Mouse (Mus musculus): ENCODE measurements around the gene Limch1. TPM values are rescaled to one million over a fixed set of nuclear protein-coding genes. Genes with fewer than 3 reads are reported as not detected.

The Limch1 gene
- polyA plus RNA-seq, 2 experiments = 44.4 to 85.3 TPM

DNA sequence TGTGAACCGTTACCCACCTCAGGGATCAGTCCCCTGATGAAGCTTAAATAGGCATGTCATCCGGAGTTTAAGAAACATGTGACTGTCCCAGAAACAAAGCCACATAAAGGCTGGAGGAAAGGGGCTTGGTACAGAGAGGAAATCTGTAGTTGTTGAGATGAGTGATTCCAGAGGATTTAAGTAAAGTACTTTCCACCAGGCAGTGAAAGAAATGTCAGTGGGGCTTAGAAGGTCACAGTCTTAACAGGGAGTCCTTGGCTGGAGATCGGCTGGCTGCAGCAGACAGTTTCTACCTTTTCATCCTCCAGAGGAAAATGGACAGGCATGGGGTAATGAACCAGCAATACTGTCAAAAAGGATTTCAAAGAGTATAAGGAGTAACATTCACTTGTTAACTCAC is 27.2 kb upstream of the Limch1 start:
- Histone ChIP-seq H3K9me3 (ENCODE audit: control insufficient read depth, low read length) (no peaks in the 10 kb centered on the region), H3K9ac (ENCODE audit: low read depth, low read length, severe bottlenecking) (no peak overlapping the region), H3K27ac (replicated peaks; ENCODE audit: low read depth, low read length) (no peak overlapping the region), H3K36me3 (ENCODE audit: control insufficient read depth, insufficient read depth, low read length) (no peaks in the 10 kb centered on the region), H3K4me1 (ENCODE audit: control insufficient read depth, insufficient read depth, low read length) (peaks cover 8% of the 10 kb centered on the region), H3K4me2 (replicated peaks; ENCODE audit: low read depth, low read length, severe bottlenecking) (no peak overlapping the region), H3K4me3 (replicated peaks; ENCODE audit: low read length) (no peak overlapping the region), H3K27me3 (ENCODE audit: control insufficient read depth, insufficient read depth, low read length) (no peaks in the 10 kb centered on the region)
- DNase-seq (ENCODE audit: low spot score) (no peak), ATAC-seq (ENCODE audit: low FRiP score, low read depth) (no peak)
- WGBS = 52% methylated on average over 3 of the region's 3 CpGs
- TF ChIP-seq POLR2A (IDR thresholded peaks at IDR 0.05; ENCODE audit: borderline replicate concordance, extremely low read depth, insufficient read depth, insufficient read length) = no peak

DNA sequence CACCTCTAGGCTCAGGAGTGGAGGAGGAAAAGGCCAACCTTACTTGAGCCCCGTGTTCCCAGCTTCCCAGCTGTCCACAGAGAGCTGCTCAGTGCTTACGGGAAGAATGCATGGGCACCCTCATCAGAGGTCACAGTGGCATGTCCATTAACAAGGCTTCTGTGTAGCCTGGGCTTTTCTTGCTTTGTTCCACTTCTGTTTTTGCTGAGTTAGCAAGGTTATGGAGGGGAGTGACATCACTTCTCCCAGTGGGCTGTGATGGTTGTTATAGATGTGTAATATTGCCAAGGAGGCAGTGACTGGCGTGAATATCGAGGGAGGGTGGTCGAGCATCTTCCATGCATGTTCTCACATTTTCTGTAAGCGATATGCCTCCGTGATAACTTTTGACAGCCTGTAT is 26.7 kb upstream of the Limch1 start:
- Histone ChIP-seq H3K9ac (ENCODE audit: low read depth, low read length, severe bottlenecking) (no peak overlapping the region), H3K4me1 (ENCODE audit: control insufficient read depth, insufficient read depth, low read length) (peaks cover 8% of the 10 kb centered on the region), H3K27me3 (ENCODE audit: control insufficient read depth, insufficient read depth, low read length) (no peaks in the 10 kb centered on the region), H3K27ac (replicated peaks; ENCODE audit: low read depth, low read length) (no peak overlapping the region), H3K9me3 (ENCODE audit: control insufficient read depth, low read length) (no peaks in the 10 kb centered on the region), H3K4me3 (replicated peaks; ENCODE audit: low read length) (no peak overlapping the region), H3K4me2 (replicated peaks; ENCODE audit: low read depth, low read length, severe bottlenecking) (no peak overlapping the region), H3K36me3 (ENCODE audit: control insufficient read depth, insufficient read depth, low read length) (no peaks in the 10 kb centered on the region)
- TF ChIP-seq POLR2A (IDR thresholded peaks at IDR 0.05; ENCODE audit: borderline replicate concordance, extremely low read depth, insufficient read depth, insufficient read length) = no peak
- 68% methylated on average over 7 of the region's 7 CpGs for WGBS
- no peak for ATAC-seq (ENCODE audit: low FRiP score, low read depth)
- DNase-seq (ENCODE audit: low spot score) = no peak

DNA sequence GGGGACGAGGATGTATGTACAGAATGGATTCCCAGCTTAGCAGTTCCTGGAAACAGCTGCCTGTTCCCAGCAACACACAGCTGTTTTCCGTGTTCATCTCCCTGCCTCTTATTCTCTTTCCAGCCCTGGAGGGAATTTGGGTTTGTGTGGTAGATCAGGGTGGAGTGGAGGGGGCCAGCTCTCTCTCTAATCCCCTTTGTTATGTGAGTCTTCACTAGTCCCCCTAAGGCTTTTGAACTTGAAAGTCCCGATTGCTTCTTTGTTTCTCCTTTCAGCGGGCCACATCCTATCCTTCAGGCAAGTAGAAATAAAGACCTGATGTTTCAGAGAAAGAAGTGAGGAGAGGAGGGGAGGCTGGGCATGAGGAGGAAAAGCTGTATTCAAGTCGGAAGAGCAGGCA is 24.7 kb upstream of the Limch1 start:
- peaks cover 8% of the 10 kb centered on the region for H3K4me1 ChIP-seq (ENCODE audit: control insufficient read depth, insufficient read depth, low read length)
- no peak overlapping the region for H3K27ac ChIP-seq (replicated peaks; ENCODE audit: low read depth, low read length)
- peak; percentile 49 for DNase-seq (ENCODE audit: low spot score)
- H3K4me3 ChIP-seq (replicated peaks; ENCODE audit: low read length) = no peak overlapping the region
- no peaks in the 10 kb centered on the region for H3K36me3 ChIP-seq (ENCODE audit: control insufficient read depth, insufficient read depth, low read length)
- no peak overlapping the region for H3K9ac ChIP-seq (ENCODE audit: low read depth, low read length, severe bottlenecking)
- no peaks in the 10 kb centered on the region for H3K9me3 ChIP-seq (ENCODE audit: control insufficient read depth, low read length)
- no peak for ATAC-seq (ENCODE audit: low FRiP score, low read depth)
- WGBS = 14% methylated on average over 5 of the region's 5 CpGs
- no peak for TF ChIP-seq POLR2A (IDR thresholded peaks at IDR 0.05; ENCODE audit: borderline replicate concordance, extremely low read depth, insufficient read depth, insufficient read length)
- no peaks in the 10 kb centered on the region for H3K27me3 ChIP-seq (ENCODE audit: control insufficient read depth, insufficient read depth, low read length)
- H3K4me2 ChIP-seq (replicated peaks; ENCODE audit: low read depth, low read length, severe bottlenecking) = no peak overlapping the region

DNA sequence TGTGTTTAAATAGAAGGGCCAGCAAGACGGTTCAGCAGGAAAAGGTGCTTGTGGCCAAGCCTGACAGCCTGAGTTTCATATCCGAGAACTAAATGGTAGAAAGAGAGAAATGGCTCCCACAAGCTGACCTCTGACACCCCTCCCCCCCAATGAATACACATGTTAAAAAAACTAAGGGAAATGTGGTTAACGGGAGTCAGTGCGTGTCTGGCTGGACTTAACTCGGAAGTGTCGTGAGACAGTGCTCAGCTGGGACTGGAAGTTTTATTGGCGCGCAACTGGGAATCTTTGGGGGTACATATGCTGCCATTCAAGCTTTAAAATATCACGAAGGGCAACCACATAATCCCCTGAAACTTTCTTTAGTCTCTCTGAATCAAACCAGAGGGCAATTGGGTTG is 23.0 kb upstream of the Limch1 start:
- Histone ChIP-seq H3K4me2 (replicated peaks; ENCODE audit: low read depth, low read length, severe bottlenecking) (no peak overlapping the region), H3K9ac (ENCODE audit: low read depth, low read length, severe bottlenecking) (no peak overlapping the region), H3K9me3 (ENCODE audit: control insufficient read depth, low read length) (no peaks in the 10 kb centered on the region), H3K27me3 (ENCODE audit: control insufficient read depth, insufficient read depth, low read length) (no peaks in the 10 kb centered on the region), H3K4me1 (ENCODE audit: control insufficient read depth, insufficient read depth, low read length) (peaks cover 8% of the 10 kb centered on the region), H3K36me3 (ENCODE audit: control insufficient read depth, insufficient read depth, low read length) (no peaks in the 10 kb centered on the region), H3K4me3 (replicated peaks; ENCODE audit: low read length) (no peak overlapping the region), H3K27ac (replicated peaks; ENCODE audit: low read depth, low read length) (no peak overlapping the region)
- DNase-seq (ENCODE audit: low spot score) (no peak), ATAC-seq (ENCODE audit: low FRiP score, low read depth) (no peak)
- 65% methylated on average over 9 of the region's 9 CpGs for WGBS
- TF ChIP-seq POLR2A (IDR thresholded peaks at IDR 0.05; ENCODE audit: borderline replicate concordance, extremely low read depth, insufficient read depth, insufficient read length) = no peak

DNA sequence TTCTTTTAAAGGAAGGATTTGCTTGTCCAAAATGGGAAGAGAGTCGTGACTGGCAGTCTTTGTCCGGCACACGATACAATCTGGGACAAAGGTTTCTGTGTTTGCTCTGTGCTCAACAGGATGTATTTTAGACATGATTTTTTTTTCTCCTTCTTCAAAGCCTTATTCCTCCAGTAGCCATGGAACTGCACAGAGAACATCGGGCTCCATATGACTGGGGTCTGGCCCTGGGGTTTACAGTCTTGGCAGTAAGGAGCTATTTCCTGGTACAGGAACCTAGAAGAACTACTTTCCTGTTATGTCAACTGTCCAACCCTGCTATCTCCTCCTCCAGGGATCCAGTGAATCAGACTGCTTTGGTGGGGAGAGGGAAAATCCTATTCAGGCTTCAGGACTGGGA is 22.6 kb upstream of the Limch1 start:
- TF ChIP-seq POLR2A (IDR thresholded peaks at IDR 0.05; ENCODE audit: borderline replicate concordance, extremely low read depth, insufficient read depth, insufficient read length) = no peak
- no peak overlapping the region for H3K27ac ChIP-seq (replicated peaks; ENCODE audit: low read depth, low read length)
- H3K9ac ChIP-seq (ENCODE audit: low read depth, low read length, severe bottlenecking) = no peak overlapping the region
- ATAC-seq (ENCODE audit: low FRiP score, low read depth) (no peak), DNase-seq (ENCODE audit: low spot score) (no peak)
- H3K27me3 ChIP-seq (ENCODE audit: control insufficient read depth, insufficient read depth, low read length) = no peaks in the 10 kb centered on the region
- peaks cover 8% of the 10 kb centered on the region for H3K4me1 ChIP-seq (ENCODE audit: control insufficient read depth, insufficient read depth, low read length)
- H3K36me3 ChIP-seq (ENCODE audit: control insufficient read depth, insufficient read depth, low read length) = no peaks in the 10 kb centered on the region
- no peak overlapping the region for H3K4me2 ChIP-seq (replicated peaks; ENCODE audit: low read depth, low read length, severe bottlenecking)
- no peak overlapping the region for H3K4me3 ChIP-seq (replicated peaks; ENCODE audit: low read length)
- 62% methylated on average over 4 of the region's 4 CpGs for WGBS
- H3K9me3 ChIP-seq (ENCODE audit: control insufficient read depth, low read length) = no peaks in the 10 kb centered on the region

DNA sequence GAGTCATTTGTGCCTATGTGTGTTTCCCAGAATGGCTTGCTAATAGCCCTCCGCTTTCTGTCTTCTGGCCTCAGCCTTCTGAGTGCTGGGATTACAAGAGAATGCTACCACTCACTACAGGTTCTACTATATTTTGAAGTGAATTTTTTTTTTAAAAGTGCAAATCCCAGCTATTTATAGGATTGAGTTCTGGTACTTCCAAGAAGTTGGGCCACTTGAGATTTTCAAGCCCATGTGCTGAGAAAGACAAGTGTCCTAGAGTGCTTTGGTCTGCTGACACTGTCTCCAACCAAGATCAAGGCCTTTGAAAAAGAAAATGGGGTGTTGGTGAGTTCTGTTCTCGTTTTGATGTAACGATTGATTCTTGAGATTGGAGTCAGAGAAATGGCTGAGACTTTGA is 22.0 kb upstream of the Limch1 start:
- DNase-seq (ENCODE audit: low spot score) (no peak), ATAC-seq (ENCODE audit: low FRiP score, low read depth) (no peak)
- Histone ChIP-seq H3K9me3 (ENCODE audit: control insufficient read depth, low read length) (no peaks in the 10 kb centered on the region), H3K27me3 (ENCODE audit: control insufficient read depth, insufficient read depth, low read length) (no peaks in the 10 kb centered on the region), H3K9ac (ENCODE audit: low read depth, low read length, severe bottlenecking) (no peak overlapping the region), H3K36me3 (ENCODE audit: control insufficient read depth, insufficient read depth, low read length) (no peaks in the 10 kb centered on the region), H3K4me1 (ENCODE audit: control insufficient read depth, insufficient read depth, low read length) (peaks cover 8% of the 10 kb centered on the region; the same call in 1 of the 2 replicates), H3K4me2 (replicated peaks; ENCODE audit: low read depth, low read length, severe bottlenecking) (no peak overlapping the region), H3K4me3 (replicated peaks; ENCODE audit: low read length) (no peak overlapping the region), H3K27ac (replicated peaks; ENCODE audit: low read depth, low read length) (no peak overlapping the region)
- 83% methylated on average over 3 of the region's 3 CpGs for WGBS
- no peak for TF ChIP-seq POLR2A (IDR thresholded peaks at IDR 0.05; ENCODE audit: borderline replicate concordance, extremely low read depth, insufficient read depth, insufficient read length)
